Mouse (Mus musculus) embryo, embryonic 11.5 days (tissue): ENCODE measurements around the gene Rarres2.

Experiments
- DNase-seq: peaks from one replicate; pipeline ENCODE4 v3.0.0-alpha.2; 2012; ENCODE audit warnings: low read depth, low spot score

Rarres2 gene

DNA sequence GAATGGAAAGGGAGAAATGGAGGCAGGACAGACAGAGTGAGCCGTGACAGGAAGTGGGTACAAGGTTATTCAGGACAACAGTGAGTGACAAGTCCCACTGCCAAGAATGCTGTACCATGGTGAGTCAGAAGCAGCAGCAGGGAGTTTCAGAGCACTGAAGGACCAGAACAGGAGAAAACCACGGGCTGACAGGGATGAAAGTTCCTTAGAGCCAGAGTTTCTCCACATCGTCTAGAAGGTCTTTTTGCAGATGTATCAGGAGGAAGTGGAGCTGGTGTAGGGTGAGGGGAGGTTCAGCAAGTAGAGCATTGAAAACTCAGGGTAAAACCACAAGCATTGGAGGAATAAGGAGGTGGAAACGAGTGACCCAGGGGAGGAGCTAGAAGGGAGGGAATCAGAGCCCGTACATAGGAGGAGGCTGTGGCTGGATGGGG lies 6.6 kb upstream of the Rarres2 start:
- DNase-seq, result no peak

- no peak for DNase-seq
These were observed 6.1 kb upstream of the Rarres2 start for GRCm38 (mm10) chr6:48578736-48579135.

DNA sequence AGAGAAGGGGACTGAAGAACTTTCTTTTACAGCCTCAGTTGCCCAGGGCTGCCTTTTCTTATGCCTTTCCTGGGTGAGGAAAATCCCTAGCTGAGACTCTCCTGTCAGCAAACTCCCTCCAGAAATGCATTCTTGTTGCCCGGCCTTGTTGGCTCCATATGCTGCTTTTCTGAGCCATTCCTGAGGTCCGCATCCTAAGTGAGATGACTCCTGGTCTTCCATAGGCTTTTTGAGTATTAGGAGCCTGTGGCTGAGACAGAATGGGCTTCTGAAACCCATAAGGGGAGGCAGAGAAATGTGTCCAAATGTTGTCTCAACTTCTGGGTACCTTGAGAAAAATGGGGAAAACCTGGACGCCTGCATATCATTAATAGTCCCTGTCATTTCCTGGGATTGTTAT lies 1.4 kb upstream of the Rarres2 start:
- no peak for DNase-seq

GRCm38 (mm10) chr6:48573280-48573679 lies 691 bp upstream of the Rarres2 start:
- no peak for DNase-seq

DNA sequence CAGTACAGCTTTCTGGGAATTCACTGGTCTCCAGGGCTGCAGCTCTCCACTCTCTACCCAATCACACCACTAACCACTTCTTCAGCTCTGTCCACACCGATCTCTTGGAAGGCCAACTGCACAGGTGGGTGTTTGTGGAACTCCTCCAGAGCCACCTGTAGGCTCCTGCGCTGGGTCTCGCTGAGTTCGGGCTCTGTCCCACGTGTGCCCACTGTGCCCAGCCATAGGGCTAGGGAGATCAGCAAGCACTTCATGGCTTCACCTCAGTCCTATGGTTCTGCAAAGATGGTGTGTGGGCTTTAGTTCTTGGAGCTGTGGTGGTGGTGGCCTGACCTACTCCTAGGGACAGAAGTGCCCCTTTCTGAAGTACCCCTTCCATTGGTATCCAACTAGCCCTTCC lies 575 bp downstream of the Rarres2 start:
- no peak for DNase-seq

GRCm38 (mm10) chr6:48569065-48569807 lies 3.4 kb downstream of the Rarres2 start:
- DNase-seq, result no peak

DNA sequence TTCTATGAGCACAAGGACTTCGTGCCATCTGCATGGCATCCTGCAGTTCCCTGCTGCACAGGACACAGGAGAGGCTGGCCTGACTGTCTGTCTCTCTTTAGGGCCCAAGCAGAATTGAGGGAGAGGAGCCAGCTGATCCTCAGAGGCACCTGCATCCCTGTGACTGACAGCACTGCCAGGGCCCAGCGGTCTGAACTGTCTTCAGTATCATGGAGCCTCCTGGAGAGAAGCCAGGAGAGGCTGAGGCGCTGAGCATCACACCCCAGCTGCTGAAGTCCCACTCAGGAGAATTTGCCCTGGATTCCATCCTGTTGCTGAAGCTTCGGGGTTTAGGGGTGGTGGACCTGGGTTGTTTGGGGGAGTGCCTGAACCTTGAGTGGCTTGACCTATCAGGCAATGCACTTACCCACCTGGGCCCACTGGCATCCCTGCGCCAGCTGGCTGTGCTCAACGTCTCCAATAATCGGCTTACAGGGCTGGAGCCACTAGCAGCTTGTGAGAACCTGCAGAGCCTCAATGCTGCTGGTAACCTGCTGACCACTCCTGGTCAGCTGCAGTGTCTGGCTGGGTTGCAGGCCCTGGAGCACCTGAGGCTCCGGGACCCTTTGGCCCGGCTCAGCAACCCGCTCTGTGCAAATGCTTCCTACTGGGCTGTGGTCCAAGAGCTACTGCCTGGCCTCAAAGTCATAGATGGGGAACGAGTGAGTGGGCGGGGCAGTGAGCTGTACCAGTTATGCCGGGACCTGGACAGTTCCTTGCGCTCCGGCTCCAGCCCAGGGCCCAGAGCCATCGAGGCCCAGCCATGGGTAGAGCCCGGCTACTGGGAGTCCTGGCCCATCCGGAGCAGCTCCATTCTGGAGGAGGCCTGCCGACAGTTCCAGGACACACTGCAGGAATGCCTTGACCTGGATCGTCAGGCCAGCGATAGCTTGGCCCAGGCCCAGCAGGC lies 4.3 kb downstream of the Rarres2 start:
- no peak for DNase-seq

- DNase-seq, result no peak
These were observed 6.3 kb downstream of the Rarres2 start for GRCm38 (mm10) chr6:48566312-48566711.

GRCm38 (mm10) chr6:48565693-48566310 lies 6.8 kb downstream of the Rarres2 start:
- no peak for DNase-seq

- DNase-seq, result no peak
These were observed 16.6 kb downstream of the Rarres2 start for GRCm38 (mm10) chr6:48555956-48556355.

GRCm38 (mm10) chr6:48555104-48555890 lies 17.3 kb downstream of the Rarres2 start:
- DNase-seq, result peak; percentile 49

DNA sequence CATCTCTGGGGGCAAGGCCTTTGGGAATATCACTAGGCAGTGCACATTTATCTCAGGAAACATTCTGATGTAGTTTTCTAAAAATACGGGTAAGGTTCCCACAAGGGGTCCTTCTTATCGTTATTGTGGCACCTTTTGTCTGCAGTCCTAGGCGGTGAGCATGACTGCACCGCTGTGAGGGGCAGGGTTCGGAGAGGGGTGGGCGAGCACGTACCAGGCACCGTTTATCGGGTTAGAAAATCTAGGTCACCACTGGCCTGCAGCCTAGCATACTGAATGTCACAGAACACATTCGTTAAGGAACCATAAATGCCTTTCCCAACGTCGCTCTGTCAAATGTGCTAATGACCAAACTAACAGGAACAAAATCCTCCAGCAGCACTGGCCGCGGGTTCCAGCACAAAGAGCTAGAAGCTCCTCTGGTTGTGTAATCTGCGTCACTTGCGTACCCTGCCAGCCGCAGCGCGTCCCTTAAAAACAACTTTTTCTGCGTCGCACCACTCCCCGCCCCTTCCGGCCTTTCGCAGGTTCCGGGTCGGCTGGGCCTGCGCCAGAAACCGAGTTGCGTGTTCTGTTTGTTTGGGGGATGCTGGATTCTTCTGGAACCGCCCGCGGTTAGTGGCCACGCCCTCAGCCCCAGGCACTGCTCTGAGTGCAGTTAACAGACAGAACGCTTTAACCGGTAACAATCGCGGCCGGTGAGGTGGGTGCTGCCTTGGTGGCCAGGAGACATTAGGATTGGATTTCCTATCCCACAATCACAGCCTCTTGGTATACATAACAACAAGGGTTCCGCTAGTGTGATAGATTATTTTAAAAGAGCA lies 18.1 kb downstream of the Rarres2 start, which contains the start of gene Lrrc61:
Lrrc61 (plus strand) TSS at position 517 of the 824 bp plus-strand sequence.
- DNase-seq, result peak; percentile 85

GRCm38 (mm10) chr6:48553819-48554218 lies 18.8 kb downstream of the Rarres2 start:
- DNase-seq, result no peak

GRCm38 (mm10) chr6:48552918-48553317 lies 19.7 kb downstream of the Rarres2 start:
- DNase-seq, result no peak

DNA sequence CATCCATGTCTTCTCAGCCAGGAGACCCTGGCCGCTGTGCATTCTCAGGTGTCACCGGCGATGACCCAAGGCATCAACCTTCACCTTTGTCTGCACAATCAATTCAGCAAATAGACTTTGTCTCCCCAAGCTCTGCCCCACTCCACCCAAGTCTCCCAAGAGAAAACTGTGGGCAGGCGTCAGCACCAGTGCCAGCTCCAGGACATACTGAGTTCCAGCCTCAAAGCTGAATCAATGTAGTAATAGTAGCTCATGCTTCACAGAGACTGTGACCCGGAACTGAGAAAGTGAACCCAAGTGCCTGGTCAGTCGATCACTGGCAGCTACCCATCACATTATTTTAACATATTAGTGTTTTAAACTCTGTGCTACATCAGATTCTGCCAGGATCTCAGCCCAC lies 24.3 kb downstream of the Rarres2 start:
- no peak for DNase-seq

GRCm38 (mm10) chr6:48546858-48547257 lies 25.7 kb downstream of the Rarres2 start:
- no peak for DNase-seq

- DNase-seq, result no peak
These were observed 26.3 kb downstream of the Rarres2 start for GRCm38 (mm10) chr6:48546271-48546670.

DNA sequence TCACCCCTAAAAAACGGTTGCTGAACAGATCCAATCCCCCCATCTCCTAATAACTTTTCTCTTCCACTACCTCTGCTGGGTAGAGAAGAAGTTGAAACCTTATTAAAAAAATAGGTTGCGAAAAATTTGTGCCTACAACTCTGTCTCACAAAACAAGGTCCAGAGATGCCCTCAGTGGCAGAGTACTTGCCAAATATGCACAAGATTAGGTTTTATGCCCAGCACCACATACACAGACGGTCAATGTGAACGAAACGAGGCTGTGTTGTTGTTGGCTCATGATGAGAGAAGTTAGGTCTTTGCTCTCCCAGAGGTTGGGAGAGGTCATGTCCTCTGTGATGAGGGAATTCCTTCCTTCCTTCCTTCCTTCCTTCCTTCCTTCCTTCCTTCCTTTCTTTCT lies 27.3 kb downstream of the Rarres2 start:
- no peak for DNase-seq

DNA sequence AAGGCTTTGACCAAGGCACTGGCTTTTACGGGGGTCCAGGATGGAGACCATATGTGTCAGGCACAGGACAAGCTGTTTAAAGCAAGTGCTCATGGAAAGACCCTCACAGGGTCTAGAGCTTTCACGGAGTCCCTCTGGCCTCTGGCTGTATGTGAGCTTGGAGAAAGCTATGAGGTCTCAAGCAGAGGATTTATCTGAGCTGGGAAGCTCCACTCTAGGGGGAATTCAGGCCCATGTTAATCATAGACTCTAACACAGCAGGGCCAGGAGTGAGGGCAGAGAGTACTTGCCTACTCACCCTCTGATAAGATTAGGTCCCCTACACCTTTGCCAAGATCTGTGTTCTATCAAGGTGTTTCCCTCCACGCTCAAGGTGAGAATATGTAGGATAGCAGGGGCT lies 30.0 kb downstream of the Rarres2 start:
- DNase-seq, result no peak
